Mouse (Mus musculus) A20 (cell line): Measurements from ENCODE around the gene Runx1.

ENCODE experiments used
- DNase-seq: peaks from one replicate; pipeline ENCODE4 v3.0.0-alpha.2; 2011; ENCODE audit warnings: low read depth, low spot score

Runx1 gene

DNA sequence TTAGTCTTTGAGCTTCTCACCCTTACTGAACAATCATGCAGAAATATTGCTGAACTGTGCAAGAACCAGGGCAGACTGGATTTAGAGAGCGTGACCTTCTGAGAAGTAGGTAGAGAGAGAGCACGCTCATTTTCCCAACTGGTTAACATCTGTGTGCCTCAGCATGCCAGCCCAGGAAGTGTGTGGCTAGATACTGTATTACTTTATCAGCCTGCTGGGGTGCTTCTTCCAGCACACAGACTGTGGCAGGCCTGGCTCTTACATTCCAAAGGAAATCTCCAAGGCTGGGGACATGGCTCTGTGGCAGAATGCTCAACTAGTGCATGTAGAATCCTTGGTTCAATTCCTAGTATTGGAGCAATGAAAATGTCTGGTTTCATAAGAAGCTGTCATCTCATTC lies 78.9 kb downstream of the Runx1 start:
- no peak for DNase-seq

DNA sequence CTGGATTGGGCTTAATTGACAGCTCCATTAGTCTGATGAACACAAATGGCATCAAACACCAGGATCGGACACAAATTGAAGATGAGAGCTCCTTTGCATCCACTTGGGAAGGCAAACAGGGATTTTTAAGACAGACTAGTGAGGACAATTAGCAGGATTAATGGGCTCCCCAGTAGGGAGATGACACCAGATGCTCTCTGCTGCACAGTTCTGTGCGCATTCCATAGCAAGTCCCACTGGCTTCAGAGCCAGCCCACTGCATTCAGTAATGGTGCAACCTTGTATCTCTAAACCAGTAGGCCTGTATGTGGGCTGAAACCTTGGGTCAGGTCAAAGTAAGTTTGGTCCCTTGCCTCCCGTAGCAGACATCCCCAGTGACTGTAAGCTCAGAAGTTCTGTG lies 80.7 kb downstream of the Runx1 start:
- no peak for DNase-seq

DNA sequence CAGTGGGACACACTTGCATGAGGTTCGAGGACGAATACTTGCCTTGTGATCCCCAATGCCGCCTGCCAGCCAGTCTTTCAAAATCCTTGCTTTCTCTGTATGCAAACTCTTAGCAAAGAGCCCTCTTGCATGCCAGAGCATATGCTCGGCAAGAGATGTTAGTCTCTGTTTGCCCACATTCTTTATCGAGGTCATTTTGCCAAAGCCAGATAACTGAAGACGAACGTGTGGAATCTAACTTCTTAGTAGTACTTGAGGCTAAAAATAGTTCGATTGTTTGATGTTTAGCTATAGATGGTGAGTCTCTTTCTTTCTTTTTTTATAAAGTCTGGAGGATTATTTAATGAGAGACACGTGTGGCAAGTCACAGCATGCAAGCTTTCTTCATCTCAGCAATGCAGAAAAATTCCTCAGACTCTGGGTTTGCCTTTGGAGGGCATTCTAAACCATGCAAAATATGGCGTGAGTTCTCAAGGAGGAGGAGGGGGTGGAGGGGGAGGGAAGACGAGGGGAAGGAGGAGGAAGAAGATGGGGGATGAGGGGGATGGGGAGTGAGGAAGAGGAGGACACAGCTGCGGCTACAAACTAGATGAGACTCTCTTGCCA lies 81.7 kb downstream of the Runx1 start:
- no peak for DNase-seq

DNA sequence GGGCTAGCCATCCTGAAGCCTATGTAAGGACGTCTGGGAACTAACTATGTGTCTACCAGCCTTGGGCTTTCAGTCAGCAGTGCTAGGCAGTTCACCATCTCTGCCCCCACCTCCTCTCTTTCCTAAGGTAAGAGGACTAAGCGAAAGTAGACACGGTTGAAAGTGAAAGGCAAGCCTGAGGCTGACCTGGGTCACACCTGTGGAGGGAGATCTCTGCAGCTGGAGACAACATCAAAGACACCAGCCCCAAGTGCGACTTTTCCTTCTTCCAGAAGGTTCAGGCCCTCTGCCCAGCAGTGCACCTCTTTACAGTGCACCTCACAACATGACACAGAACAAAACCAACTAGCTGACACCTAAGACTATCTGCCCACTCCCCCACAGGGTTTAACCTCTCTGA lies 82.2 kb downstream of the Runx1 start:
- no peak for DNase-seq

DNA sequence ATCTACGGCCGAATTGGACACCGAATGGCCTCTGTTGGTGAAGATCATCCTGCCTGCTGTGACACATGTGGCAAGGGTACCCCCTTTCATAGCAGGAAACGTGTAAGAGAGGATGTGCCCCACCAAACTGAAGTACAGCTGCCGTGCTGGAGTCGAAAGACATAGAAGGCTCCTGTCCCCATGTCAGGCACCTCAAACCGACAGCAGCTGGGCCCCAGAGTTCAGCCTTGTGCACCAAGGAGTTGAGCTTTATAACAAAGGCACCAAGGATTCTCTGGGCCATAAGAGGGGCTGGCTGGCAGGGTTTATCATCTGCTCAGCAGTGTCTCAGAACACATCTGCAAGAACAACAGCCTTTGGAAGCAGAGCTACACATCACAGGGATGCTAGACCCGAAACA lies 84.6 kb downstream of the Runx1 start:
- DNase-seq: no peak

DNA sequence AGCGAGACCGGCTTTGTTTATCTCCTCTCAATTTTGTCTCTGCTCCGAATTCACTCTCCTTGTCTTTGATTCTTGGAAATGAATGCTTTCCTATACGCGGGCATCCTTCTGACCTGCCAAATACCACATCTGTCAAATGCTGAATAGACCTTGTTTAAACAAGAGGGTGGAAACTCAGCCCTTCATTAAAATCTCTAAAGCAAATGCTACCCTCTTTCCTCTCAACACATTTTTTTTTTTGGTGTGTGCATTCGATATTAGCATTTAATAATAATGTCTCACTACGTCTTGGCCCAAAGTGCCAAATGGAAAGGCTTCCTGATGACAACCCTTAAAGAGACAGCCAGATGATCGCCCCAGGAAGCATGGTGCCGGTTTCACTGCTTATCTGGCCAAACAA lies 85.4 kb downstream of the Runx1 start:
- DNase-seq: no peak

DNA sequence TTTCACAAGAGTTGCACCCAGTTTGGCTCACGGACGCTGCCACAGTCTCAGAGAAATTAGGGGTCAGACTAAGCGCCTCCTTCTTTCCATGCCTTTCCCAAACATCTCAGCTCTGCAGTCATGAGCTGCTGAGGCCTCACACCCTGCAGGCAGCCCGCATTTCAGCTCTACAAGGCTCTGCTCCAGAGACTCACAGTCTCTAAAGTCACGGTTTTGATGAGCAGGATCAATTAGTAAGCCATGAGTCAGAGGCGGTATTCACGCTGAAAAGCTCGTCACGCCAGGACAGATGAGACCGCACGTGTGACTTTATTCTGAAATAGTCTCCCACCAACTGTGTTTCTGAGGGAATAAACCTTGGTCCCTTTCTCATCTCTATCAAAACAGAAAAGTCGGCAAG lies 86.0 kb downstream of the Runx1 start:
- DNase-seq: no peak

DNA sequence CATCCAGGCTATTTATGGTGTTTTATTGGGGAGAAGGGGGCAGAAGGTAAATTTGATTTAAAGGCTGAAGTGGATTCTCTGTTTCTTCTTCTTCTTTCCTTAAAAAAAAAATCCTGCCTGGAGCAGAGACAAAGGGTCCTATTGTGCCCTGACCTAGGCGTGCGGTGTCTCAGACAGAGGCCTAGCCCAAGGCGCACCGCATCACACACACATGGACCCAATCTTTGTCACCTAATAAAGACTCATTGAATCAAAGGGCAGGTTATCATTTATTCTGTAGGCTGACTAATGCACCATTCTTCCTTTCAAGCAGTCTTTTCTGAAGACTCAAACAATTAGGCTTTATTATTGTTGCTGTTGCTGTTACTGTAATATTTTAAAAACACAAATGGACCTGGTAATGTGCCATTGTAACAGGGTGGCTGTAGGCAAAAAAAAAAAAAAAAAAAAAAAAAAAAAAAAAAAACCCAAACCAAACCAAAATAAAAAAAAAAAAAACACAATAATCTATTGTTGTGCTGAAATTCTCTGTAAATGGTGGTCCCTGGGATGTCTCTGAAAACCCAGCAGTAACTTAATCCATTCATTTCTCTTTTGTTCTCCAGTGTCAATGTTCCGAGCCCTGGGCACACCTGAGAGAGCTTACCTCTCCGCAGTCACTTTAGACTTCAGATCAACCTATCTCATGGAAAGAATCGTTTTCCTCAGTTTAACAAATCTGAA lies 86.7 kb downstream of the Runx1 start:
- no peak for DNase-seq

DNA sequence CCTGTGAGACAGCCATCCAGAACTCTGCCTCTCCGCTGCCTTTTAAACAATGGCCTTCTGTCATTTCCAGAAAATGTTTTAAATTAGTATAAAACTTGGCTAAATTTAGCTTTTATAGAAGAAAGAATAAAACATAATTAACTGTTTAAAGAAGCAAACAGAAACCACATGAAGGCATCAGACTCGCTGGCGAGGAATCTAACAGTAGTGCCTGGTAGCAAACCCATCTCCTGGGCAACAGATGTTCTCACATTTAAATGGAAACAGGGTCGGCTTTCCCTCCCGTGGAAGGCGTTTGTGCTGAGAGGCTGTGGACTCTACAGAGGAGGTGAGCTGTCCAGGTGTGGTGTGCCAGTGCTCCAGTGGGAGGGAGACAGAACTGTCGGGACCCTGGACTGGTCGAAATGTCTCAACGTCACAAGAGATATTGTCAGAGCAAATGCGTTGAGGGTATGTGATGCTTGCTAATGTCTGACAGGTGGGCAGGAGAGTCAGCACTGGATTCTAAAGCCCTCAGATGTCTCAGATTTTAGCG lies 87.4 kb downstream of the Runx1 start:
- no peak for DNase-seq

DNA sequence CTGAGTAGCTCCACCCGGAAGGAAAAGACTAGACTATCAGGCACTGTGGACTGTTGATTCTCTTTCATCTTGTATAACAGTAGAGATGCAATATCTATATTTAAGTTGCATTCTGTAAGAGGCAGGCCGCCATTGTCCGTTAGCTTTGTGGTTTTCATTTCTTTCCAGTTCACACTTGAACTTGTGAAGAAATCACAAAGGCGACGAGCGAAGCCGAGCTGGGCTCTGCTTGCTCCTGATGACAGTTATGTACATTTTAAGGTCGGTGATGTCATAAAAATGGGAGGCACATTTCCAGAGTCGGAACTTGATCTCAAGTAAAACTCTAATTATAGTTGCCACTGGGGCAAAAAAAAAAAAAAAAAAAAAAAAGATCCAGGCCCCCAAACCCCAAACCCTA lies 99.1 kb downstream of the Runx1 start:
- DNase-seq: no peak

DNA sequence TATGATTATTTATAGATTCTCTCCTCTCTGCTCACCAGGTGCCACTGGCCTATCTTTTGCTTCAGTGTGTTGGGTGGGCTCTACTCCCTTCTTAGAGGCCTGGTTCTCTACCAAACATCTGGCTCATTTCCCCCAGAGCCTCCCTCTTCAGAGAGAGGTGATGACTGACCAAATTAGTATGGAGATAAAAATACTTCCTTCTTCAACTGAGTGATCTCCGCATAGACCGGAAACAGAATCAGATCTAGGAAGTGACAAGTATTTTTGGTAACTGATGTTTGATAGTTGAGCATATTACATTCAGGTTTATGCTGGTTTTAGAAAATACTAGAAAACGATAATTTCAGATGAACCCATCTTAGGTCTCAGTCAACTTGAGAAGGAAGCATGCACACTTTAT lies 101.4 kb downstream of the Runx1 start:
- DNase-seq: no peak

DNA sequence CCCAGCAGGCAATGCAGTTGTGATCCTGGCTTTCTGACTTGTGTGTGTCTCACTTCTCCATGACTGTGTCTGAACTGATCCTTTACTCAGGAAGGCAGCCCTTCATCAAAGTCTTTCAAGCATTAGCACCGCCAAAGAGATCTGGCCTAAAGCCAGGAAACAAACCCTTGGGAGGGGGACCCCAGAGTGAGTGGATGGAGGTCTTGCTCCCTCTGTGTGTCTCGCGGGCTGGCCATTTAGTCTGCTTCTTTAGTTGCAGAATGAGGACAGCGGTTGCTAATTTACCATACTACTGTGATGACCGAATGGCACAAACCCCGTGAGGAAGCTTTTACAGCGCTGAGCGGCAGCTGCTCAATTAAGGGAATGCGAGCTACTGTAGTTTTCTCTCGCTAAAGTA lies 105.3 kb downstream of the Runx1 start:
- no peak for DNase-seq

DNA sequence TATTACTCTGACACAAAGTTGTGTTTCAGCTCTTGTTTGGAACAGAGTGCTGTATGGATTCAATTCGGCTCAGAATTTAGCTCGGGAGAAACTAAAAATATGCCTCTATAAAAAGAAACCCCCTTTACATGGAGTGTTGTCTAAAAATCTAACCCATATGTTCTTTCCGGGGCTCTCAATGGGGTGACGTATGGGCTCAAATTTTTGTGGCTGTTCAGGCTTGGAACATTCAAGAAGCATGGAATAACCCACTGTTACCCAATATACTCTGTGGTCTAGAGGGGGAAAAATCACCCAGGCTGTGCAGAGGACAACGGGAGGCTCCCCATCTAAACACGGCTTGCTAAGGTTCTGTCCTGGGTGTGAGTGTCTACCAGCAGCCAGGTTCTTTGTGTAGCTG lies 106.2 kb downstream of the Runx1 start:
- DNase-seq: no peak

DNA sequence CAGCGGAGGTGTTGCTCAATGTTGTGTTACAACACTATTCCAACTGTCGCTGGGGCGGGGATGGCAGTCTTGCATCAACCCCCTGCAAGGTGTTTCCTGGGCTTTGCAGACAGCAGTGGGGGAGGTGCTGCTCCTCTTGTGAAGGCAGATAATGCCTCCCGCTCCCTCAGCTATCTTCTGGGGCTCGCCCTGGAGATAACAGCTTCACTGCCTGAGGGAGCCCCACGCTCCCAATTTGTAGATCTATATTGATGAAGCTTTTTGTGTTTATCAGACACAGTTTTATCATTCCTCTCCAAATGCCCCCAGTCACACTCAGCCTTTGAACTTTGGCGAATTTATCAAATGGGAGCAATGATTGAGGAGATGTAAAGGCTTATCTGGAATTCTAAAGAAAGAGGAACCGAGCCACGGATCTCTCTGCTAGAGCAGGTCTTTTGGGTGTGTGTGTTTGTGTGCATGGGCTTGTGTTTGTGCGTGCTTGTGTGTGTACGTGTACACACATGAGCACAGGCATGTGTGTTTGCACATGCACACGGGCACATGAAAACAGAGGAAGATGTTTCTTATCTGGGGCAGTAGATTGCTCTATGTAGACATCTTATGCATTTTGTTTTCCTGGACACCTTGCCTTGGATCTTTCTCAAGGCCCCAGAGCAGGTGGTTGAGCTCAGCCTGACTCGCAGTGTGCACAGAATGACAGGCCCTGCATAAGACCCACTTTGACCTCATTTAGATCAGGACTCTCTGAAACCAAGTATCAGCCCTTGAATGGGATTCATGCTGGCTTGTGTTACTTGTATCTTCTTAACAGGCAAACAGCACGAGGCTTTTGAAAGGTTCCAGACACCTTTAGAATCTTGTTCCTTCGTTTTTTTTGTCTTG lies 110.1 kb downstream of the Runx1 start:
- no peak for DNase-seq

DNA sequence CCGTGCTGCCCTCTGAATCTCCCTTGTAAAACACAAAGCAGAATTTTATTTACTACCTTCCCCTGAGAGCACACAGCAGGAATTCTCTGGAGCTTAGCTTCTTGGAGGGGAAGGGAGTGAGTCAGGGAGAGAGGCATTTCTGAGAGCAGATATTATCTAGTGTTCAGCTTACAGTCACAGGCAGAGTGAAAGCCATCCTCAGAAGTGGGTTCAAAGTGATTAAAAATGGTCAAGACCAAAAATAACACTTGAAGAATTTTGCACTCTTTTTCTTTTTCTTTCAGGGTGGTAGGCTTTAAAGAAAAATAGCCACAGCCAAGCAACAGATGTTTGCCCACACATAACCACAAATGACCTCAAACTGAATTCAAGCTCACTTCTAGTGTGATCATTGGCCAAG lies 115.8 kb downstream of the Runx1 start:
- DNase-seq: no peak

DNA sequence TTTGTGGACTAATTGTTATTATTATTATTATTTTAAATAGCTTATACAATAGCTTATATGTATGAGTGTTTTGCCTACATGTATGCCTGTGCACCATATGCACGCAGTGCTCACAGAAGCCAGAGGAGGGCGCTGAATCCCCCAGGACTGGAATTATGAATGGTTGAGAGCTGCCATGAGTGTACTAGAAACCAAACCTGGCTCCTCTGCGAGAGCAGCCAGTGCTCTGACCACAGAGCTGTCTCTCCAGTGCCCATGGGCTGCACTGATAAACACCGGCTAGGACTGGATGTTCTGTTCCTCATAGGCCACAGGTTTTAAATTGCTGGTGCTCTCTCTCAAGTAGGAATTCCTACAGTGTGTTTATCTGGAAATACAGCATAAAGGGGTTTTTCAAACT lies 117.2 kb downstream of the Runx1 start:
- no peak for DNase-seq

DNA sequence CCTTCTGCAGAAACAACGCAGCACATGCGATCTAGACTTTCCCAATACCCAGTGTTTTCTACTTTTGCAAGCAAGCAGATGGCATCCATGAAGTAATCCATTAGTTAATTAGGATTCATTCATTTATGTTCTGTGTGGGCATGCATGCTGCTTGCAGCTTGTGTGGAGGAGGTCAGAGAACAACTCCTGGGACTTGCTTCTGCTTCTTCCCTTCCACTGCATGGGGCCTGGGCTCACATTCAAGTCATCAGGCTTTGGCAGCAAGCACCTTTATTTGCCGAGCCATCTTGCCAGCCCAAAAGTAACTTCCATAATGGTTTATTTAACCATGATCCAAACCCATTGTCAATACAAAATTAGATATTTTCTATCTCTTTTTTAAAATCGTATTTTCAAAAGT lies 118.2 kb downstream of the Runx1 start:
- no peak for DNase-seq

DNA sequence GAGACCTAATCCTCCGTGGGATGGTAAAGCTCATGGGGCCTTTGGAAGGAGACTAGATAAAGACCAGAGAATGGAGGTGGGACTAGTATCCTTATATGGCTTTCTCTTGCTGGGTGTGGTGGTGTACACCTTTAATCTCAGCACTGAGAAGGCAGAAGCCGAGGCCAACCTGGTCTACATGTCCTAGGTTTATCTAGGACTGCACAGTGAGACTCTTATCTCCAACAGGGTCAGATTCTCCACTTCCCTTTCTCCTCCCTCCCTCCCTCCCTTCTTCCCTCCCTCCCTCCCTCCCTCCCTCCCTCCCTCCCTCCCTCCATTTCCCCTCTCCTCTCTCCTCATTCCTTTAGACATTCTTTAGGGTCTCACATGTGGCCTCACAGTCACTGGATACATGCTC lies 118.8 kb downstream of the Runx1 start:
- no peak for DNase-seq

DNA sequence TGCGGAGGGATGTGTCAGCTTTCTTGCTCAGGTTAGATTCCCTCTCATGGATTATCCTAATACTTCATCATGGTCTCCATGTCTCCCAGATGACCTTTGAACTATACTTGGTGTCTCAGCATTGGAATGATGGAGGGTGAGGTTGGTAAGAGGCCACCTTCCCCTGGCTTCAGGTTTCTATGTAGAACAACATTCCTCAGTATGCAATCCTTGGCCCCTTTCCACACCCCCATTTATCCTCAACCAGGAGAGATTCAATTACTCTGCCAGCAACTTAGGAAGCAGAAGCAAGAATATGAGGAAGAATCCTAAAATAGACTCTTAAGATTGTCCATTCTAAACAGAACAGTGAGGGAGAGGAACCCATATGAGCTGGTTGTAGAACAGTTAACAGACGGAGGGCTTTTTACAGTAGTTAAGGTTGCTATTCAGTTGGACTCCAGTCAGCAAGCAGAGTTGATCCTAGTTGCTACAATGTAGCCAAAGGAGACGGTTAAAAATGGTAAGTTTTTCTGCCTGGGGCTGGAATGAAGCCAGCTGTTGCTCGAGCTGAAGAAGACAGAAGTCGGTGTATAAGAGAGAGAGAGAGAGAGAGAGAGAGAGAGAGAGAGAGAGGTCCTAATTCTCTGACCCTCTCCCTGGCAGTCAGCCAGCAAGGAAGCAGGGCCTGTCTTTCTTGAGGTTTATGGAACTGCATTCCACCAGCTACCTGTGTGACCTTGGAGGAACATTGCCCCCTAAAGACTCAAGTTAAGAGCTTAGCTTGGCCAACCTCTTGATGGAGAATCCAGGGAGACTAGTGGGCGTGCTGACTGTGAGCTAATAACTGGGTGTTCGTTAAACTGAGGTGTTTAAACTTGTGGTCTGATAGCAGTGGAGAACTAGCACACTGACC lies 120.1 kb downstream of the Runx1 start:
- no peak for DNase-seq

DNA sequence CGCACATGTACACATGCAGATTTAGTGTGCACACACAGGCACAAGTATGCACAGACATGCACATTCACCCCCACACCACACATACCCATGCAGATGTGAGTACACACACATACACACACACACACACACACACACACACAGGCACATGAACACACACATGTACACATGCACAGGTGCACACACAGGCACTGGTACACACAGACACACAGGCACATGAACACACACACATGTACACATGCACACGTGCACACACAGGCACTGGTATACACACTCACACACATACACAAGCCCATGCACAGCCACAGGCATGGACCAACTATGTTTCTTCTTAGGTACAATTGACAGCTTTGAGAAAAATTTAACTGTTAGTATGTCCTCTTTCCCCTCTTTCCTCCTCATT lies 122.1 kb downstream of the Runx1 start:
- DNase-seq: no peak
